Mouse (Mus musculus) midbrain, embryonic 14.5 days (tissue): ENCODE data around the gene Slc13a1. TPM values are rescaled to one million over a fixed set of nuclear protein-coding genes. Genes with fewer than 3 reads are reported as not detected.
A peak's percentile ranks its signal among the peaks of the same experiment; 100 is the strongest.

Source experiments
- ATAC-seq: fragments of 200-750 bp; cut with Nextera tagmentation; 2 replicates; pipeline ENCODE4 v1.8.0; 2017; ENCODE audit warnings: moderate number of reproducible peaks, moderate library complexity; ENCODE audit not compliant: low FRiP score, low TSS enrichment
- DNase-seq: peaks from one replicate; pipeline ENCODE4 v3.0.0-alpha.2; 2015
- H3K27ac ChIP-seq: fragments of 300-500 bp; sonication (generic); replicated peaks from 2 replicates; pipeline ENCODE4 v1.5.1; 2014; ENCODE audit warnings: mild to moderate bottlenecking, low read depth, low read length, moderate library complexity
- H3K27me3 ChIP-seq: fragments of 300-500 bp; sonication (generic); 2 replicates; pipeline ENCODE4 v1.6.1; 2014; ENCODE audit warnings: low read length, control low read depth, mixed read lengths; ENCODE audit not compliant: control insufficient read depth, insufficient read depth
- H3K36me3 ChIP-seq: fragments of 300-500 bp; sonication (generic); 2 replicates; pipeline ENCODE4 v1.6.1; 2014; ENCODE audit warnings: low read length, control low read depth; ENCODE audit not compliant: control insufficient read depth, insufficient read depth
- H3K4me1 ChIP-seq: fragments of 300-500 bp; sonication (generic); 2 replicates; pipeline ENCODE4 v1.6.1; 2014; ENCODE audit warnings: mild to moderate bottlenecking, antibody characterized with exemption, low read length, control low read depth; ENCODE audit not compliant: control insufficient read depth, insufficient read depth
- H3K4me2 ChIP-seq: fragments of 300-500 bp; sonication (generic); 2 replicates; pipeline ENCODE4 v1.6.1; 2014; ENCODE audit warnings: mild to moderate bottlenecking, low read length, moderate library complexity
- H3K4me3 ChIP-seq: fragments of 300-500 bp; sonication (generic); replicated peaks from 2 replicates; pipeline ENCODE4 v1.5.1; 2014; ENCODE audit warnings: low read depth, low read length
- H3K9ac ChIP-seq: fragments of 300-500 bp; sonication (generic); replicated peaks from 2 replicates; pipeline ENCODE4 v1.6.1; 2014; ENCODE audit warnings: mild to moderate bottlenecking, low read length, moderate library complexity
- H3K9me3 ChIP-seq: fragments of 300-500 bp; sonication (generic); 2 replicates; pipeline ENCODE4 v1.6.1; 2016; ENCODE audit warnings: low read length, control low read depth, mixed read lengths; ENCODE audit not compliant: control insufficient read depth
- WGBS: fragments of 180-500 bp; shearing (Covaris S2); extraction: QIAGEN DNeasy Blood & Tissue Kit; methylation state at CpG from one replicate; pipeline ENCODE4 v1.1.7; 2014; 5-methylcytosine and 5-hydroxymethylcytosine counted together
- microRNA-seq: library from miRNA; unstranded; fragments of <30 nt; microRNA quantifications from one replicate; pipeline ENCODE4, GENCODE M21; 2016
- polyA plus RNA-seq: library from polyadenylated mRNA; unstranded; fragments of >200 nt; fragmentation: Nextera tagmentation; extraction: Ambion mirVana; gene quantifications from 2 replicates; pipeline ENCODE4 v1.2.1, GENCODE M21; 2014

The Slc13a1 gene
- polyA plus RNA-seq, 1 experiment from 2014 or later = 0.24 TPM

- no peaks in the 10 kb centered on the region for H3K36me3 ChIP-seq
- DNase-seq (no peak), ATAC-seq (no peak)
- WGBS = 85% methylated on average over 4 of the region's 4 CpGs
- H3K27me3 ChIP-seq = no peaks in the 10 kb centered on the region
- no peaks in the 10 kb centered on the region for H3K9me3 ChIP-seq
- no peak overlapping the region for H3K9ac ChIP-seq
- no peak overlapping the region for H3K4me3 ChIP-seq
- H3K4me1 ChIP-seq = no peaks in the 10 kb centered on the region
- no peak overlapping the region for H3K4me2 ChIP-seq
- H3K27ac ChIP-seq = no peak overlapping the region
Measured at GRCm38 (mm10) chr6:24055086-24055485, 112.8 kb downstream of the Slc13a1 start.

GRCm38 (mm10) chr6:24054086-24054710 is 113.7 kb downstream of the Slc13a1 start:
- Histone ChIP-seq H3K9ac (no peak overlapping the region), H3K27ac (no peak overlapping the region), H3K4me2 (no peak overlapping the region), H3K27me3 (no peaks in the 10 kb centered on the region), H3K4me3 (no peak overlapping the region), H3K36me3 (no peaks in the 10 kb centered on the region), H3K4me1 (no peaks in the 10 kb centered on the region), H3K9me3 (no peaks in the 10 kb centered on the region)
- DNase-seq (no peak), ATAC-seq (no peak)
- WGBS = 91% methylated on average over 9 of the region's 9 CpGs

- no peak overlapping the region for H3K4me2 ChIP-seq
- H3K9ac ChIP-seq = no peak overlapping the region
- H3K36me3 ChIP-seq = no peaks in the 10 kb centered on the region
- H3K27me3 ChIP-seq = no peaks in the 10 kb centered on the region
- no peak overlapping the region for H3K4me3 ChIP-seq
- no peaks in the 10 kb centered on the region for H3K4me1 ChIP-seq
- ATAC-seq (no peak), DNase-seq (peak; percentile 45)
- H3K27ac ChIP-seq = no peak overlapping the region
- no peaks in the 10 kb centered on the region for H3K9me3 ChIP-seq
- 47% methylated on average over 7 of the region's 7 CpGs for WGBS
Measured at GRCm38 (mm10) chr6:24047014-24047770, 120.7 kb downstream of the Slc13a1 start.

GRCm38 (mm10) chr6:24043496-24043895 is 124.4 kb downstream of the Slc13a1 start:
- no peaks in the 10 kb centered on the region for H3K36me3 ChIP-seq
- no peaks in the 10 kb centered on the region for H3K27me3 ChIP-seq
- H3K4me2 ChIP-seq = no peak overlapping the region
- no peaks in the 10 kb centered on the region for H3K9me3 ChIP-seq
- DNase-seq (no peak), ATAC-seq (no peak)
- H3K27ac ChIP-seq = no peak overlapping the region
- no peak overlapping the region for H3K9ac ChIP-seq
- no peak overlapping the region for H3K4me3 ChIP-seq
- no peaks in the 10 kb centered on the region for H3K4me1 ChIP-seq

Small RNA genes within 50 kb of the gene (microRNA-seq; reads per million reads assigned to microRNA genes)
- gene Gm26386 = not detected

Other genes with a start within 250 kb of the Slc13a1 start
- gene Tas2r118, start 198.0 kb downstream of the Slc13a1 start, polyA plus RNA-seq = not detected in 2 replicates